Mouse (Mus musculus): ENCODE measurements around the gene Tmem150a. TPM values are rescaled to one million over a fixed set of nuclear protein-coding genes. Genes with fewer than 3 reads are reported as not detected.

The Tmem150a gene
- polyA plus RNA-seq, 1 experiment from 2014 or later, result 15.4 TPM

GRCm38 (mm10) chr6:72374820-72375563 is 19.7 kb downstream of the Tmem150a start:
- H3K4me1 ChIP-seq (ENCODE audit: control insufficient read depth, insufficient read depth, low read length), result no peaks in the 10 kb centered on the region; the same call in 1 of the 2 replicates
- H3K27me3 ChIP-seq (ENCODE audit: control insufficient read depth, insufficient read depth, low read length), result 0 out of 2 replicates have a peak, but pooled peaks cover 4% of the 10 kb centered on the region
- H3K9me3 ChIP-seq (ENCODE audit: control insufficient read depth, low read length), result no peaks in the 10 kb centered on the region
- no peak for ATAC-seq (ENCODE audit: low read depth)
- H3K27ac ChIP-seq (ENCODE audit: low read depth, low read length), result no peak overlapping the region
- no peaks in the 10 kb centered on the region for H3K36me3 ChIP-seq (ENCODE audit: control insufficient read depth, insufficient read depth, low read length)
- no peak overlapping the region for H3K4me2 ChIP-seq (ENCODE audit: low read depth, low read length)
- 87% methylated on average over 15 of the region's 15 CpGs for WGBS
- H3K9ac ChIP-seq (replicated peaks; ENCODE audit: low read depth, low read length), result no peak overlapping the region
- no peak overlapping the region for H3K4me3 ChIP-seq (ENCODE audit: low read depth, low read length)

- Histone ChIP-seq H3K9me3 (ENCODE audit: control insufficient read depth, low read length) (no peaks in the 10 kb centered on the region), H3K4me1 (ENCODE audit: control insufficient read depth, insufficient read depth, low read length) (peaks cover 3% of the 10 kb centered on the region; the same call in 1 of the 2 replicates), H3K27me3 (ENCODE audit: control insufficient read depth, insufficient read depth, low read length) (peaks cover 10% of the 10 kb centered on the region), H3K4me3 (ENCODE audit: low read depth, low read length) (no peak overlapping the region), H3K27ac (ENCODE audit: low read depth, low read length) (no peak overlapping the region), H3K9ac (replicated peaks; ENCODE audit: low read depth, low read length) (no peak overlapping the region), H3K4me2 (ENCODE audit: low read depth, low read length) (no peak overlapping the region), H3K36me3 (ENCODE audit: control insufficient read depth, insufficient read depth, low read length) (no peaks in the 10 kb centered on the region)
- 85% methylated on average over 8 of the region's 8 CpGs for WGBS
- ATAC-seq (ENCODE audit: low read depth), result no peak
Measured at GRCm38 (mm10) chr6:72378510-72379234, 23.4 kb downstream of the Tmem150a start.

- 41% methylated on average over 7 of the region's 7 CpGs for WGBS
- Histone ChIP-seq H3K9ac (replicated peaks; ENCODE audit: low read depth, low read length) (no peak overlapping the region), H3K4me3 (ENCODE audit: low read depth, low read length) (peak overlapping the region; percentile 33; the same call in 1 of the 2 replicates), H3K27me3 (ENCODE audit: control insufficient read depth, insufficient read depth, low read length) (peaks cover 10% of the 10 kb centered on the region), H3K4me1 (ENCODE audit: control insufficient read depth, insufficient read depth, low read length) (peaks cover 3% of the 10 kb centered on the region; the same call in 1 of the 2 replicates), H3K27ac (ENCODE audit: low read depth, low read length) (no peak overlapping the region), H3K36me3 (ENCODE audit: control insufficient read depth, insufficient read depth, low read length) (no peaks in the 10 kb centered on the region), H3K4me2 (ENCODE audit: low read depth, low read length) (peak overlapping the region; percentile 45), H3K9me3 (ENCODE audit: control insufficient read depth, low read length) (no peaks in the 10 kb centered on the region)
- no peak for ATAC-seq (ENCODE audit: low read depth)
Measured at GRCm38 (mm10) chr6:72379377-72380130, 24.3 kb downstream of the Tmem150a start.

- peaks cover 10% of the 10 kb centered on the region for H3K27me3 ChIP-seq (ENCODE audit: control insufficient read depth, insufficient read depth, low read length)
- H3K4me1 ChIP-seq (ENCODE audit: control insufficient read depth, insufficient read depth, low read length), result peaks cover 3% of the 10 kb centered on the region; the same call in 1 of the 2 replicates
- 2% methylated on average over 48 of the region's 49 CpGs for WGBS
- H3K9me3 ChIP-seq (ENCODE audit: control insufficient read depth, low read length), result no peaks in the 10 kb centered on the region
- H3K27ac ChIP-seq (ENCODE audit: low read depth, low read length), result no peak within 1 kb of the TSS
- H3K9ac ChIP-seq (replicated peaks; ENCODE audit: low read depth, low read length), result peak within 1 kb of the TSS; percentile 39; the same call in 1 of the 2 replicates
- peak within 1 kb of the TSS; percentile 45 for H3K4me2 ChIP-seq (ENCODE audit: low read depth, low read length)
- H3K36me3 ChIP-seq (ENCODE audit: control insufficient read depth, insufficient read depth, low read length), result no peaks in the 10 kb centered on the region
- peak; percentile 61; the same call in 1 of the 2 replicates for ATAC-seq (ENCODE audit: low read depth)
- H3K4me3 ChIP-seq (ENCODE audit: low read depth, low read length), result peak within 1 kb of the TSS; percentile 33
Measured at GRCm38 (mm10) chr6:72380131-72380770, 25.0 kb downstream of the Tmem150a start, which contains the start of gene Vamp5. Gene Vamp5 (minus strand): TSS chr6:72380468.

GRCm38 (mm10) chr6:72382494-72382893 is 27.2 kb downstream of the Tmem150a start:
- peaks cover 10% of the 10 kb centered on the region for H3K27me3 ChIP-seq (ENCODE audit: control insufficient read depth, insufficient read depth, low read length)
- no peaks in the 10 kb centered on the region for H3K36me3 ChIP-seq (ENCODE audit: control insufficient read depth, insufficient read depth, low read length)
- peaks cover 3% of the 10 kb centered on the region; the same call in 1 of the 2 replicates for H3K4me1 ChIP-seq (ENCODE audit: control insufficient read depth, insufficient read depth, low read length)
- H3K9ac ChIP-seq (replicated peaks; ENCODE audit: low read depth, low read length), result no peak overlapping the region
- no peaks in the 10 kb centered on the region for H3K9me3 ChIP-seq (ENCODE audit: control insufficient read depth, low read length)
- 84% methylated on average over 6 of the region's 6 CpGs for WGBS
- H3K4me3 ChIP-seq (ENCODE audit: low read depth, low read length), result no peak overlapping the region
- H3K4me2 ChIP-seq (ENCODE audit: low read depth, low read length), result no peak overlapping the region
- no peak for ATAC-seq (ENCODE audit: low read depth)
- no peak overlapping the region for H3K27ac ChIP-seq (ENCODE audit: low read depth, low read length)

- Histone ChIP-seq H3K4me2 (ENCODE audit: low read depth, low read length) (no peak overlapping the region), H3K36me3 (ENCODE audit: control insufficient read depth, insufficient read depth, low read length) (no peaks in the 10 kb centered on the region), H3K27ac (ENCODE audit: low read depth, low read length) (no peak overlapping the region), H3K27me3 (ENCODE audit: control insufficient read depth, insufficient read depth, low read length) (peaks cover 10% of the 10 kb centered on the region), H3K4me3 (ENCODE audit: low read depth, low read length) (no peak overlapping the region), H3K9me3 (ENCODE audit: control insufficient read depth, low read length) (no peaks in the 10 kb centered on the region), H3K4me1 (ENCODE audit: control insufficient read depth, insufficient read depth, low read length) (peaks cover 3% of the 10 kb centered on the region; the same call in 1 of the 2 replicates), H3K9ac (replicated peaks; ENCODE audit: low read depth, low read length) (no peak overlapping the region)
- no peak for ATAC-seq (ENCODE audit: low read depth)
- WGBS, result 83% methylated on average over 6 of the region's 6 CpGs
Measured at GRCm38 (mm10) chr6:72383142-72383820, 28.0 kb downstream of the Tmem150a start.

GRCm38 (mm10) chr6:72383952-72384351 is 28.7 kb downstream of the Tmem150a start:
- Histone ChIP-seq H3K4me3 (ENCODE audit: low read depth, low read length) (no peak overlapping the region), H3K4me2 (ENCODE audit: low read depth, low read length) (no peak overlapping the region), H3K27ac (ENCODE audit: low read depth, low read length) (no peak overlapping the region), H3K27me3 (ENCODE audit: control insufficient read depth, insufficient read depth, low read length) (peaks cover 10% of the 10 kb centered on the region), H3K9ac (replicated peaks; ENCODE audit: low read depth, low read length) (no peak overlapping the region), H3K4me1 (ENCODE audit: control insufficient read depth, insufficient read depth, low read length) (peaks cover 3% of the 10 kb centered on the region; the same call in 1 of the 2 replicates), H3K36me3 (ENCODE audit: control insufficient read depth, insufficient read depth, low read length) (no peaks in the 10 kb centered on the region), H3K9me3 (ENCODE audit: control insufficient read depth, low read length) (no peaks in the 10 kb centered on the region)
- no peak for ATAC-seq (ENCODE audit: low read depth)
- 97% methylated on average over 7 of the region's 7 CpGs for WGBS

- Histone ChIP-seq H3K9me3 (ENCODE audit: control insufficient read depth, low read length) (no peaks in the 10 kb centered on the region), H3K27me3 (ENCODE audit: control insufficient read depth, insufficient read depth, low read length) (peaks cover 4% of the 10 kb centered on the region), H3K4me3 (ENCODE audit: low read depth, low read length) (no peak overlapping the region), H3K4me1 (ENCODE audit: control insufficient read depth, insufficient read depth, low read length) (peaks cover 5% of the 10 kb centered on the region; the same call in 1 of the 2 replicates), H3K36me3 (ENCODE audit: control insufficient read depth, insufficient read depth, low read length) (no peaks in the 10 kb centered on the region), H3K9ac (replicated peaks; ENCODE audit: low read depth, low read length) (no peak overlapping the region), H3K27ac (ENCODE audit: low read depth, low read length) (no peak overlapping the region), H3K4me2 (ENCODE audit: low read depth, low read length) (no peak overlapping the region)
- 87% methylated on average over 4 of the region's 4 CpGs for WGBS
- no peak for ATAC-seq (ENCODE audit: low read depth)
Measured at GRCm38 (mm10) chr6:72385258-72385657, 30.0 kb downstream of the Tmem150a start.
